Mouse (Mus musculus): ENCODE measurements around the gene Tbc1d30.

The Tbc1d30 gene

DNA sequence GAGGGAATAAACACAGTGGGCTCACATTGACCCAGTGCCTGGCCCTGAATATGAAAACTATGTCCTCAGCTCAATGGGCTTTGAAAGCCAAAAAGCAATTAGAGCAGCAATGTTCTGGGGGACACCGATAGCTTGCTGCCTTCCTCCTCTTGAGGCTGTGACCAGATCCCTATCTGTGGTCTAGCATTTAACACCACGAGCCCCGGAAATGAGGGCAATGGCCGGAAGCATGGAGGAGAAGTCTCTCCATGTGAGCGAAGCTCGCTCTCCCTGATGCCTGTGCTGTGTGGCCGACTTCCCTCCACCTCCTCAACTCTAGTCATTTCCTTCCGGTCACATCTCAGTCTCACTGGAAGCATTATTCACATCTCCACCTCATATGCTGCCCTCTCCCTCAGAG lies 82.3 kb downstream of the Tbc1d30 start:
- DNase-seq (ENCODE audit: low read depth, low spot score) = no peak

DNA sequence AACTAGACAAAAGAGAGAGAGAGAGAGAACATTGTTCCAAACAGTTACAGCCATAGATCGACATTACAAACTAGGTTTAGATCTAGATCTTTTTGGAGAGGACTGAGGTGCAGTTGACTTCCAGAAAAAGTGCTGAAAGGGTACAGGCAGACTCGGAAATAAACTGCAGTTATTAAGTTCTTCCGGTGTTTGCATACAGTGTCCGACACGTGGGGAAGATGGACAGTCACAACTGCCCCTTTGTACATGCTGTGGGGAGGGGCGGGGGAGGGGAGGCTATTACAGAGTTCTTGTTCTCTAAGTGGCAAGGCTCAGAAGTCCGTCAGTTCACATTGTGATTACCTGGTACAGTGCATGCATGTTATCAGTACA lies 86.9 kb downstream of the Tbc1d30 start:
- no peak for DNase-seq (ENCODE audit: low read depth, low spot score)

DNA sequence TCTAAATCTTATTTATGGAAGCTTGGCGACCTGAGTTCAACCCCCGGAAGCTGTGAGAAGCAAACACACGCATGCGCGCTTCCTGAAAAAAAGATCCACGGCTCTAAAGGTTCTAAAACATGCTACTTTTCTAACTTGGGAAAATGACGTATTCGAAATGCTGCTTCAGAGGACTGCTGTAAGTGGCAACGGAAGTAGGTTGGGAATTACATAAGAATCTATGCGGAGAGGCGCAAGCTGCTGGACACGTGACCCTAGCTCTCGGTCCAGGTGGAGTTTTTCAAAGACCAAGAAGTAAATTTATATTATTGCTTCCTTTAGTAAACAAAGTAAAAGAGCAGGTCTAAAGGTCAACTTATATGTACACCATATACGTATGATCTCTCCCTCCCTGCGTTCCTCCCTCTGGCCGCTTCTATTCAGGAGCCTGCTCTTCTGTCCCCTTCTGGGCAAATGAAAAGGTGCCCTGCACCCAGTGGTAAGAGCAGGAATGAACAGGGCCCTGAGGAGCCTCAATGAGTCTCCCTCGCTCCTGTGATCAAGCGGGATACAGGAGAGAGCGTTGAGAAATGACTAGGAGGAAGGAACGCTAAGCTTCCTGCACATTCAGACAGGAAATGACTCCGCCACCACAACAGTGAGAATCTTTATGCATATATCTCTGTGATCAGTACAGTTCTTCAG lies 87.4 kb downstream of the Tbc1d30 start:
- DNase-seq (ENCODE audit: low read depth, low spot score) = no peak

DNA sequence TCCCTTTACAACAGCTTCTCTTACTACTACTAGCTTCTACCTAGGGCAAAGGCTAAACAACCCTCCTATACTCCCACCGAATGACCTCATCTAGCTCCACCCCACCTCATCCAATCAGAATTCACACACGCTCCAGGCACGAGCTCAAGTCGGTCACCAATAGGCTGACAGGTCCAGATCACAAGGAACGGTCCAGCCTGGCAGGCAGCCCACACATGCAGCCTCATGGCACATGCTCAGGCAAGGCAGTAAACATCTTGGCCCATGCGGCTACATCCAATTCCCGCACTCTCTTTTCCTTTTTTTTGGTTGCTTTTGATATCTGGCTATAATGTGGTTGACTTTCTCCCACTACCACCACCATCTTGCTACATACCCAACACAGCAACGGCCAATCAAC lies 88.9 kb downstream of the Tbc1d30 start:
- DNase-seq (ENCODE audit: low read depth, low spot score) = no peak

DNA sequence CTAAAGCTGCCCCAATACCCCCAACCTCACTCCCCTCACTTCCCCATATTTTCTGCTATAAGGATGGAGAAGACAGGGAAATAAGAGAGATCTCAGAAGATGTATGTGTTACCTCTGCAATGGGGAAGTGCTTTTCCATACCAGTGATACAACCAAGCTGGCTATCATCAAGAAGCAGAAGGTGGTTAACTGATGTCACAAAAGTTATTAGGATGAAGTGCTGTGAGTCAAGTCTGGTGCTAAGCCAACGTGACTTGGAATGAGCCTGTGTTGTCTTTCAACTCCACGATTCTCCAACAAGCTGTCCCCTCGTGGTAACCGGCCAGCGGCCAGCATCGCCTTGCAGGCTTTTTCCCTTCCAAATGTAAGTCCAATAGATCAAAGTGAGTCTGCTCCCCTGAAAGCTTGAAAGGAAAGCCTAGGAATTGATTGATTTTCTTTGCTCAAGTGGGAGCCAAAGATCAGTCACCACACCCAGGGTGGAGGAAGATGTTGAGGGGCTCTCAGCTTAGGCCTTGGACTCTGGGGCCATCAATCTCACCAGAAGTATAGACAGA lies 90.0 kb downstream of the Tbc1d30 start:
- DNase-seq (ENCODE audit: low read depth, low spot score) = no peak

DNA sequence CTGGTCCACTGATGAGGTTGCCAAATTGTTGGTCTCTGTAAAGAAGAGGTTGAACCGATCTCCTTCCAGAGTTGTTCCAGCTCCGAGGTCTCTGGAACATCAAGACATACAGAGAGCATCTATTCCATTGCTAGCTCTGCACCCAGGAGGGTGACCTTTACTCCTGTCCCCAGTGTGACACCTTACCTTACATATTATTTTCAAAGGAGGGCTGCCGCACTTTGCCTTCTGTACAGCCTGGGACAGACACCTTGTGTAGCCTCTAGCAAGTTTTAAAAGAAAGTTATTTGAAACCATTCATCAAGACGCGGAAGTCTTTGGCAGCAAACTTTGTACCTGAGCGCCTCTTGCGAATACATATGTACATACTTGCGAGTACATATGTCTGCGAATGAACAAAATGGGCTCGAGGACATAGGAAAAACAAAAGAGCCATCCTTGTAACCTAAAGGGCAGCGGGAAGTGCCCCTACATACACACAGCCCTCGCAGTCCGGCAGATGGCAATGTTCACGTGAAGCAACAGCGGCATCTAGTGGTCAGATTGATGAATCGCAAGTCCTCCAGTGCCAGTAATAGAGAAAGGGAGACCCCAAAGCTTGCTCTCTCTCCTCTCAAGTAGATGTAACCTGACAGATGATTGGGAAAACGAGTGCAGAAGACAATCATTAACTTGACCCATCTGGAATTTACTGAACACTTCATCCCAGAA lies 94.8 kb downstream of the Tbc1d30 start:
- peak; percentile 21 for DNase-seq (ENCODE audit: low read depth, low spot score)

DNA sequence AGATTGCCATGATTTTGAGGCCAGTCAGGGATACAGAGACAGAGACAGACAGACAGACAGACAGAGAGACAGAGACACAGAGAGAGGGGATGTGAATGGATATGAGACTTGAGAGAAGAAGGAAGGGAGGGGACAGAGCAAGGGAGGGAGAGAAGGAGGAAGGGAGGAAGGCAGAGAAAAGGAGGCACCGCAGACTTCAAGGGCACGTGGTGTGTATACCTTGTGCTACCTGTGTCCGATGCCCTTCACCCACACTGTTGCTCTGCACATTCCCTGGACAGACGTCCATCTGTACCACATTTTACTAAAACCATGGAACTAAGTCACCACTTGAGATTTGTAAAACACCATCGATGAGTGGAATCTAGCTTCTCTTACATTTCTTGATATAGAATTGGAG lies 95.6 kb downstream of the Tbc1d30 start:
- no peak for DNase-seq (ENCODE audit: low read depth, low spot score)

DNA sequence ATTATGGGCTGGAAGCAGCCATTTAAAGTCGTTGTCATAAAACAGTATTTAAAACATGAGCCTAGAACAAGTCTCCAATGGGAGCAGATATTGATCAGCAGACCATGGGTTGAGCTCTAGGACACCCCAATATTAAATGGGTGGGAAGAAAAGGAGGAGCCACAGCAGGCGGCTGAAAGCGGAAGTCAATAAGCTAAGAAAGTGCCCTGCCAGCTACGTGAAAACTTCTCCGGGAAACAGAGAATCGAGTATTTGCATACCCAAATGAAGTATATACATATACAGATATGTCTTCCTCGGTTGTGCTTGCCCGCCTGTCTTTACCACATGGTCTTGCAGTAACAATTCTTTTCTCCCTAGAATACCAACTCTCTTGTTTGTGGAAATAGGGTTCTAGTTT lies 96.7 kb downstream of the Tbc1d30 start:
- no peak for DNase-seq (ENCODE audit: low read depth, low spot score)

DNA sequence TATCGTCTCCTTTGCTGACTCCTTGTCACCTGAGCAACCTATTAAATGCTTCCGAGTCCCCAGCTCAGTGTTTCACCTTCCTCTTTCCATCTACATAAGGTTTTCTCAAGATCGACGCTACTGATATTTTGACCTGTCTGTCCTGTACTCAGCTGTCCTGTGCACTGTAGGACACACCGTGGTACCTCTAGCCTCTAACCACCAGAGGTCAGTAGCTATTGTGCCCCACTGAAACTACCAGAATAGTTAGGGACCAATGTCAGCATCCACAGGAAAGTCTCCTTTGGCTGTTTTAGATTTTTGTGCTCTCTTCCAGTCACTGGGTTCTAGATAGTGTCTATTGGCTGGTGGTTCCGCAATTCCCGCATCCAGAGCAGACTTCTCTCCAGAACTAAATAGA lies 98.3 kb downstream of the Tbc1d30 start:
- no peak for DNase-seq (ENCODE audit: low read depth, low spot score)

DNA sequence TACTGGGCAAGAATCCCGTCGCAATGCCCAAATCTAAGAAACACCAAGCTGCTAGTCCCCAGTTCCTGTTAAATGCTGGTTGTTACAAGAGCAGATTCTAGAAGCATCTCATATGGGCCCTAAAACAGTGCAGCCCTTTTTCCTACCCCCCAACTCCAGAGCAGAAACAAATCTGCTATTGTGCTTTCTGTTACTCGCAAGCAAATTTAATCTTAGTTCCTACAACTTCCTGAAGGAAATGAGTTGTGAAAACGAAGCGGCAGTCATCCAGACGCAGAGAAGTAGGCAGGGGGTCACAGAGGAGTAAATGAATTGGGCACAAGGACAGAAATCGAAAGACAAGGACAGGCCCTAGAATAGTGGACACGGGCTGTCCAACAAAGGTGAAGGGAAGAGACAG lies 99.9 kb downstream of the Tbc1d30 start:
- no peak for DNase-seq (ENCODE audit: low read depth, low spot score)

DNA sequence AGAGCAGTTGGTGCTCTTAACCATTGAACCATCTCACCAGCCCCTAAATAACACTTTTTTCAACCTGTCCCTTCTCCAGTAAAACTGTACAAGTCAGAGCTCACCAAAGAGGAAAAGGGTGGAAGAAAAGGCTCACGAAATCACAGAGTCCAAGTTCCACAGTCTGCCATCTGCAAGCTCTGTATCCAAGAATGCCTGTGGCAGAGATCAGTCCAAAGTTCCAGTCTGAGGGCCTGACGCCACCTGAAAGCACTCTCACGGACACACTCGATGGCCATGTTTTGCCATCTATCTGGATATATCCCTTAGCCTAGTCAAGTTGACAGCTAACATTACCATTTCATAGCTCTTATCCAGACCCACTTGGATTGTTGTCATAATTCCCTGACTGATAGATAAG lies 101.3 kb downstream of the Tbc1d30 start:
- no peak for DNase-seq (ENCODE audit: low read depth, low spot score)

DNA sequence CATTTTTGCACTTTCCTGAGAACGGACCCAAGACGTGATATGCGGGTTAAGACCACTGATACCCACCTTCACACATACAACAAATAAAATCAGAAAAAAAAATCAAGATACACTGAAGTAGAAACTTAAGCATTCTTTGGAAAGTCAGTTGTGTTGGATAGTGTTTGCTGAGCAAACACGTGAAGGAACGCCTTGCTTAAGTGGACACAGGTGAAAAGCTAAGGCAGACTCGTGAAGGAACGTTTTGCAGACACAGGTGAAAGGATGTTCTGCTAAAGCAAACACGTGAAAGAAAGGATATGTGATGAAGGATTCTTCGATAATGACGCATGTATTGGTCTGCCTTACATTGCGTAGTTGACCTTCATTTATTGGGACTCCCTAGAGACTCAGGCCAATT lies 103.5 kb downstream of the Tbc1d30 start:
- DNase-seq (ENCODE audit: low read depth, low spot score) = no peak

DNA sequence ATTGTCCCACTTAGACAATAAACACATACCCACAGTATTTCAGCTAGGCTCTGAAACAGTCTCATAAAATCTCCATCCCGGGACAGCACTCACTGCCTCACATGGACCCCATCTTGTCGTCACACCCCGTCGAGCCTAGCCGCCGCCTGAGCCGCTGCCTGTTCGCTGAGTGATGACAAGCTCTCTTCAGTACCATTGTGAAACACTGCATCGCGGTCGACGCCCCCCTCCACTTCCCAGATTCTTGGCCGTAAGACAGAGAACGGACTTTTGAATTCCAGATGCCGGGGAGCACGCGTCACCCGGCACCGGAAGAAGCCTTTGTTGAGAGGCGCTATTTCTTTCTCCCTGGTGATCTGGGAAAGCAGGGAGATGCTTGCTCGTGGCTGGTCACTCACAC lies 104.1 kb downstream of the Tbc1d30 start:
- DNase-seq (ENCODE audit: low read depth, low spot score) = no peak

DNA sequence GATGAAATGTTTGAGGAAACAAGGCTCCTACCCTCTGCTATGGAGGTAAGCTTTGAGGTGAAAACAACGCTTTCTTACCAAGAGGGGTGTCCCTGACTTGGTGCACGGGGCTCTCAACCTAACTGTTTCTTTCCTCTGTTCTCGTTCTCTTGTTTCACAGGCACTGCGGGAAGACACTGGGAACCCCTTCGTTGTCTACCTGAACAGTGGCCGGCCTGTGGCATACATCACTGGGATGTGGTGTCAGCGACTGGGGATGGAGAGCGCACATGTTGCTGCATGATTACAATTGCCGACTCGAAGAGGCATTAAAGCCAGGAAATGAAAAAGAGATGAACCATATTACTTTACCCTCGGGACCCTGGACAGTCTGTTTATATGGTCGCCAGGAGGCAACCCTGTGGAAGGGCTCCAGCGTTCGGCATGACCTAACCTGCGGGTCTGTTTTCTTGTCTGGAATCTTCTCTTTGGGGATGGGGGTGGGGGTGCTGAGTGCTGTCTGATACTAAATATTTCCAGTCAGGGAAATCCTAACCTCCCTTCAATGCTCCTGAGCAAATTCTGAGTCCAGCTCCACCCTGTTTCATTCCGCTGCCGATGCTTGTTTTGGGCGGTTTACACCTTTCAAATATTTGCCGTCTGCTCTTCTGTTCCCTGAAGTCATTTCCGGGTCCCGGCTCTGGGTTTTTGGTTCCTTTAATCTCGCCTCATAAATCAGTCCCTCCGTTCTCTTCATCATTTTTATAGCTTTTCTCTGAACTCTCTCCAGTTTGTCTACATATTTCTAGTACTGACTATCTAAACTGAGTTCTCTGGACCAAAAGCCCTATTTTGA lies 107.5 kb downstream of the Tbc1d30 start:
- no peak for DNase-seq (ENCODE audit: low read depth, low spot score)

DNA sequence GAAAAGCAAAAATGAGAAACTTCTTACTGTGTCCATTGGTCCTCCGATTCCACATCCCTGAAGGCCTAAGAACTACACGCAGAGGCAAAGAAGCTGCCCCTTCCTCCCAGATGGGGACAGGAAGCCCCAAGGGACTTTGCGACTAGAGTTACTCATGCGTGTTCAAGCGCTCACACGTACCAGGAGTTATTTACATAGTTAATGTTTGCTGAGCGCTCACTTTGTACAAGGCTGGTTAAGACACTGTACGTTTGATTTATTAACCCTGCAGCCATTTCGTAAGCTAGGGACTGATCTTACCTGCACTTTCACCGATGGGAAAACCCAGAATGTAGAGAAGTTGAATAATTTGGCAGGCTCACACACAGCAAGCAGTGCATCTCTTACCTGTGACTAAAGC lies 108.5 kb downstream of the Tbc1d30 start:
- DNase-seq (ENCODE audit: low read depth, low spot score) = no peak

DNA sequence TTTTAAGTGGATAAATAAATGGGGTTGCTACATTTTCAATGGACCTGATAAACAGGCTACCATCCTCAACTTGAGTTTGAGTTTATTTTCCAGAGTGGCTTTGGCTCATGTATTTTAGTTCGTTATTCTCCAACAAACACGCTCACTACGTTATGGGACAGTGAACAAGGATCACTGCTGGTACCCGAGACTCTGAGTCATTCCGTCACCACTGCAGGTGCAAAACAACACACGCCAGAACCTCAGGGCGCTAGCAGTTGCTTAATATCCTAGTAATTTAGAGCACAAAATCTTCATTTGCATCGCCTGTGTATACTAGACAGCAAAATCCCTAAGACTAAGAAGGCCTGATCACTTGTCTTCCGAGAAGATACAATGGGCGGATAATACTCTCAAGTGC lies 112.0 kb downstream of the Tbc1d30 start:
- DNase-seq (ENCODE audit: low read depth, low spot score) = no peak

DNA sequence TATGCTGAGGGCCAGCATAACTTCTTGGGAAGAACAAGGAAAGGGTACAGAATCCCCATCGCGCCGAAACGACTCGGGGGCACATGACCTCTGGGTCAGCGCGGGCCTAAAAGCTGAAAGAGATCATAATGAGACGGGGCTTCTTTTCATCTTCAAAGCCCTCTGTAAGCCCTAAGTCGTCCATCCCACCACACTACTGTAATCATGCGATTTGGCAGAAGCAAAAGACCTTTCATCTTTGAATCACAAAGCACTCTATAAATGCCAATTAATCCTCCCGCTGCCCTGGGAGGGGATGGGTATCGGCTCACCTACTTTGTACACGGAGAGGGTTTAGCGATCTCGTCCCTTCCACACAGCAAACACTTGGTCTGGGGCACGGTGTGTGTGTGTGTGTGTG lies 112.5 kb downstream of the Tbc1d30 start:
- DNase-seq (ENCODE audit: low read depth, low spot score) = no peak

DNA sequence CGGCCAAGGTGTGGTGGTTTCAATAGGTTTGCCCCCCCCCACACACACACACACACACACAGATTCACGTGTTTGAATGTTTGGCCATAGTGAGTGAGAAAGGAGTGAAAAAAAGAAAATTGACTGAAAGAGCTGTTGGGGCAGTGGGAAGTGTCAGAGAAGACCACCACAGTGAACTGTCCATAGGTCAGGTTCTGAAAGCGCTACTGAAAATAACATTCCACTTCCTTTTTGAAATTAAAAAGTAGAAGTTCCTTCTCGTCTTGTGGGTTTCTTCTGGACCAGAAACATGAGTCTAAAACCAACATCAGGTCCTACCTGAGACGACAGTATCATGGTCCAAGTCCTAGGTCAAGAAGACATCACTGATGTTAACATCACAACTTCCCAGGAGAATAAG lies 113.7 kb downstream of the Tbc1d30 start:
- no peak for DNase-seq (ENCODE audit: low read depth, low spot score)

DNA sequence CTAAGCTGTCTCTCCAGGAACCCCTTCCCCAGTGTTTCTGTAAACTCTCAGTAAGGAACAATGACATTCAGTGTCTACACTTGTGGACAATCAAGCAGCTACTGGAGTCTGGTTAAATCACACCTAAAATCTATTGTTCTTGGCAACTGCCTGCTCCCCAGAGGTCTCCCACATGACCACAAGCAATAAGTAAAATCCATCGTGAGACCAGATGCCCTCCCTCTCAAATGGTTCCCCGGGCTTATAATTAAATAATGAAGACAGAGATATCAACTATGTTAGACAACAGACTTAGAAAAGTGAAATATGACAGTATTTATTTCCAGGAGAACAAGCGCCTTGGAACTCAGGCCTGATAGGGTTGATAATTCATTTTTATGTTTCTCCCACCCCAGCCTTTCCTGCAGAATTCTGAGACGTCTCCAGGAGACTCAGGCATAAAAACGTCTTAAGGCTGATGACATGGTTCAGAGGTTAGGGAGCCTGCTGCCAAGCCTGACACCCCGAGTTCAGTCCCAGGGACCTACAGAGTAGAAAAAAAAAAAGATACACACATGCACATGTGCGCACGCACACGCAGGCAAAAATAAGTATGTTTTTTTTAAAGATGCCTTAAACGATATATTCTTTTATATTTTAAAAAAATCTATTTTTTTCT lies 115.8 kb downstream of the Tbc1d30 start:
- no peak for DNase-seq (ENCODE audit: low read depth, low spot score)

DNA sequence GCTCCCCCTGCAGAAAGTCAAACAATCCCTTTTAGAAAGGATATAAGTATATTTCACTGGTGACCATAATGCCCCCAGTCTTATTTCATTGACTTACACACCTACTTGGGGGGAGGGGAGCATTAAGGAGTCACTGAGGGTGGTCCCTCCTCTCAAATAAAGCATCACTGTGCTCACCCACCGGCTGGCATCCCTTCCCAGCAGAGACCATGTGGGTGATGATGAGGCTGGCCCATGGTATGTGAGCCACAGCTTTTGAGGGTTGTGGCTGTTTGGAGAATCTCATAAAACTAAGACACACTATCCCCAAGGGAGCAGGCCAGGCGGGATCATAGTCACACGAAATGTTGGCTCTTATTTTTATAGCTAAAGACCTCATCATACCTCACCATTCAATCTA lies 116.6 kb downstream of the Tbc1d30 start:
- no peak for DNase-seq (ENCODE audit: low read depth, low spot score)

DNA sequence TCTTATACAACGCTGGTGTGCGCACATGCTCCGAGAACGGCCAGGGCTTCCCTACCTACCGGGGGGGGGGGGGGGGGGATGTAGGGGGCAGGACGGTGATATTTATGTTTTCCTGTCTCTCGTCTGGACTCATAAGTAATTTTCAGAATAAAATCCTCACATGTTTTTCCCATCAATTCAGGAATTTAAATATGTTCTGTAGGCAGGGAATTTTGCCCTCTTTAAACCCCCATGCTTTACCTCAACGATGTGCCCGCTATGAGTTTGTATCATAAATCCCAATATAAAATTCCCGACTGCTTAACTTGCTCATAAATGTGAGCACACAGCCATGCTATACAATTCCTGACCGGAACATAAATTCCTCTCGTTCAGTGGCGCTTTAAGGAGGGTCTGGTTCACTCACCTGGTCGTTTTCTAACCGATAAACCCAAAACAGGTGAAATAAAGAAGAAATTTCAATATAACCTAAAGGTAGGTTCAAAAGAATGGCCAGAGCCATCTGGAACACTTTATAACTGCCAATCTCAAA lies 122.6 kb downstream of the Tbc1d30 start:
- no peak for DNase-seq (ENCODE audit: low read depth, low spot score)

DNA sequence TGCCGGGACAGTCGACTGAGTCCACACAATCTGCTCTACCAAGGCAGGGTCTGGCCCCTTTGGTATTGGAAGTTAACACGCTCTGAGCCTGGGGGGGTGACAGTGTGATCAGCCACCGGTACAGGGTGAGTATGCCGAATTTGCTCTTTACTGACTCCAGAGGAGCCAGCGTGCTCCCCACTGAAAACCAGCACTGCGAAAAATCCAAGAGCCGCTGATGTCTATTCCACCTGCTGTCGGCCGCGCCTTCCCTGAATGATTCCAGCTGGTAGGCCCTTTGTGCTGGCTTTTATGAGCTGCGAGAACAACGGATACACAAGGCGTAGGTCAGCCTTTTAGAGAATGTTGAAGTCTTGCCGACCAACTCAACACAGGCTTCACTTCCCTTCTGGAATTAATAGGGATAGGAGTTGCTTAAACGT lies 123.1 kb downstream of the Tbc1d30 start:
- peak; percentile 2 for DNase-seq (ENCODE audit: low read depth, low spot score)

All from skeletal muscle tissue, adult 2 months (tissue).